Mouse (Mus musculus): Measurements from ENCODE around the gene Cxcl1. TPM values are rescaled to one million over a fixed set of nuclear protein-coding genes. Genes with fewer than 3 reads are reported as not detected.

Gene Cxcl1
- polyA plus RNA-seq, 1 experiment from 2014 or later: 0.94 TPM

DNA sequence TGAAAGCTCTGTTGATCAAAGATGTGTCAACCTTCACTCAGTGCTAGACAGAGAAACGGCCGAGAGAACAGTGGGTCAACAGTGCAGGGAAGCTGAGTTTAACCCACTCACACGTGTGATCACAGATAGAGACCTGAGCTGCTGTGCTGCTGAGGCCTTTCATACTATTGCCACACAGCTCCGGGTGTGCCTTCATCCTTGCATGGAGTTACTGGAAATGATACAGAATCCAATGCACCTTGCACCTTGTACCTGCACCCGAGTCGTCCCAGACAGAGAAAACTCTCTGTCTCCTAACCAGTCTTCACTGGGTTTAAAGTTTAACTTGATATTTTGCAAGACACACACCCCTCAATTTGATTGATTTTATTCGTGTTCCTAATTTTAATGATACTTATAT lies 18.7 kb upstream of the Cxcl1 start:
- no peak overlapping the region for H3K27ac ChIP-seq
- no peak for ATAC-seq (replicated peaks; ENCODE audit: insufficient number of reproducible peaks, insufficient read depth, low FRiP score, low read depth)
- H3K27me3 ChIP-seq: no peaks in the 10 kb centered on the region
- no peak overlapping the region for H3K9ac ChIP-seq
- H3K36me3 ChIP-seq: no peaks in the 10 kb centered on the region
- peaks cover 5% of the 10 kb centered on the region; the same call in 1 of the 2 replicates for H3K4me1 ChIP-seq (replicated peaks)
- no peak overlapping the region for H3K4me2 ChIP-seq
- 65% methylated on average over 7 of the region's 7 CpGs for WGBS
- no peaks in the 10 kb centered on the region for H3K9me3 ChIP-seq (replicated peaks)
- no peak overlapping the region for H3K4me3 ChIP-seq

DNA sequence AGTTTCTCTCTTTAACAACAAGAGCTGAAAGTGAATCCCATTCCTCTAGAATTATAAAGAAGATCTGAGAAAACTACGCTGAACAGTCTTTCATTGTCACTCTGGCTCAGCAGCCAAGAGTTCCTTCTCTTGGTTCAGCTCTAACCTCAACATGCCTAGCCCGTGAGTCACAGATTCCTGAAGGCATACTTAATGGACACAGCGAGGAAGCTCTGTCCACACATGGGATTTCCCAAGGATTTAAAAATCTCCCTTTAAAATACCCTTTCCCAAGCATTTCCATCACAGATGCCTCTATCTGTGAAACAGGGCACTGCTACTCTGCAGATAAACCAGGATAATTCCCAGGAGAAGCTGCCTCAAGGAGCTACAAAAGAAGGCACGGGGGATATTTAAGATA lies 15.0 kb upstream of the Cxcl1 start:
- no peaks in the 10 kb centered on the region for H3K36me3 ChIP-seq
- H3K9ac ChIP-seq: no peak overlapping the region
- ATAC-seq (replicated peaks; ENCODE audit: insufficient number of reproducible peaks, insufficient read depth, low FRiP score, low read depth): peak; percentile 70; the same call in 1 of the 2 replicates
- H3K9me3 ChIP-seq (replicated peaks): no peaks in the 10 kb centered on the region
- H3K4me3 ChIP-seq: no peak overlapping the region
- no peak overlapping the region for H3K4me2 ChIP-seq
- H3K27me3 ChIP-seq: no peaks in the 10 kb centered on the region
- H3K4me1 ChIP-seq (replicated peaks): peaks cover 5% of the 10 kb centered on the region; the same call in 1 of the 2 replicates
- peak overlapping the region; percentile 27; the same call in 1 of the 2 replicates for H3K27ac ChIP-seq
- WGBS: 31% methylated on average over 4 of the region's 4 CpGs

- H3K27me3 ChIP-seq: no peaks in the 10 kb centered on the region
- no peak overlapping the region for H3K9ac ChIP-seq
- ATAC-seq (replicated peaks; ENCODE audit: insufficient number of reproducible peaks, insufficient read depth, low FRiP score, low read depth): no peak
- H3K27ac ChIP-seq: peak overlapping the region; percentile 27; the same call in 1 of the 2 replicates
- peaks cover 5% of the 10 kb centered on the region; the same call in 1 of the 2 replicates for H3K4me1 ChIP-seq (replicated peaks)
- H3K4me2 ChIP-seq: no peak overlapping the region
- no peak overlapping the region for H3K4me3 ChIP-seq
- H3K9me3 ChIP-seq (replicated peaks): no peaks in the 10 kb centered on the region
- H3K36me3 ChIP-seq: no peaks in the 10 kb centered on the region
- 61% methylated on average over 8 of the region's 8 CpGs for WGBS
Measured at GRCm38 (mm10) chr5:90876471-90877172, 14.4 kb upstream of the Cxcl1 start.

GRCm38 (mm10) chr5:90877173-90877512 lies 13.9 kb upstream of the Cxcl1 start:
- no peak for ATAC-seq (replicated peaks; ENCODE audit: insufficient number of reproducible peaks, insufficient read depth, low FRiP score, low read depth)
- no peak overlapping the region for H3K27ac ChIP-seq
- H3K9me3 ChIP-seq (replicated peaks): no peaks in the 10 kb centered on the region
- no peak overlapping the region for H3K4me3 ChIP-seq
- H3K9ac ChIP-seq: no peak overlapping the region
- peaks cover 5% of the 10 kb centered on the region; the same call in 1 of the 2 replicates for H3K4me1 ChIP-seq (replicated peaks)
- no peaks in the 10 kb centered on the region for H3K27me3 ChIP-seq
- no peaks in the 10 kb centered on the region for H3K36me3 ChIP-seq
- H3K4me2 ChIP-seq: no peak overlapping the region

GRCm38 (mm10) chr5:90879307-90880014 lies 11.6 kb upstream of the Cxcl1 start:
- no peak for ATAC-seq (replicated peaks; ENCODE audit: insufficient number of reproducible peaks, insufficient read depth, low FRiP score, low read depth)
- no peaks in the 10 kb centered on the region for H3K9me3 ChIP-seq (replicated peaks)
- no peak overlapping the region for H3K27ac ChIP-seq
- peaks cover 5% of the 10 kb centered on the region; the same call in 1 of the 2 replicates for H3K4me1 ChIP-seq (replicated peaks)
- no peaks in the 10 kb centered on the region for H3K27me3 ChIP-seq
- no peak overlapping the region for H3K4me2 ChIP-seq
- WGBS: 70% methylated on average over 3 of the region's 3 CpGs
- no peak overlapping the region for H3K4me3 ChIP-seq
- H3K36me3 ChIP-seq: no peaks in the 10 kb centered on the region
- no peak overlapping the region for H3K9ac ChIP-seq

DNA sequence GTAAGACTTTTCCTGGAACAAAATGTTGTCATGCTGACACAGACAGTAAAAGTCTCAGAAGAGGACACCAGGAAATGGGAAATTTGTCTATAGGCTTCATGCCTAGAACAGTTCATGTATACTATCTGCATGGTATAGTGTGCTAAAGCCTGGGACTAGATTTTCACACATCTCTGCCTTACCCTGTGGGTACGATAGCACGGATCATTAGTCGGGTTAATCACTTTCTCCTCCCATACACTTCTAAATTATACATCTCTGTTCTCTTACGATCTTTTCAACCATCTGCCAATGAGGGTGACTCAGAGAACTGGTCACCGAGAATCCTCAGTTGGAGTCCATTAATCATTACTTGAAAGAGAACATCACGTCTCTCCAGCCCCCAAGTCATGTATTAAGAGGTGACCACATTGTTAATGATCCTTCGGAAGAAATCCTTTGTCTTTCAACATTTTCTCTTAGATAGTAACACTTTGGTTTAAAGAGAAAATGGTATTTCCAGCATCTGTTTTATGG lies 10.6 kb upstream of the Cxcl1 start:
- no peak for ATAC-seq (replicated peaks; ENCODE audit: insufficient number of reproducible peaks, insufficient read depth, low FRiP score, low read depth)

DNA sequence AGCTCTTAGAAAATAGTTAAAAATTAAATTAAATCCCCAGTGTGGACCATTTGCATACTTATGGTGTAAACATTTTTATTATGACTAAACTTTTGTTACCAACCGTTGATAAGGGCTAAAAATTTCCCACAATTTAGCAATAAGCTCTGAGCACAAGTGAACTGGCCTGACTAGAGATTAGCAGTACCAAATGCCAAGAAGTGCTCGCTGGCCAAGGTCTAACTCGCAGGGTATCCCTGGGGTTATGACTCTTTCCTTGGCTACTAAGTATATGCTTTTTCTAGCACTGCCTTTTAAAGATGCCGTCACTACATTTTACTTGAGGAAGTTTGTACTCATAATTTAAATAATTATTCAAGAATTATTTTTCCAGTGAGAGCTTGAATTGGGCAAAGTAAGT lies 10.0 kb upstream of the Cxcl1 start:
- Histone ChIP-seq H3K4me1 (replicated peaks) (peaks cover 9% of the 10 kb centered on the region), H3K36me3 (no peaks in the 10 kb centered on the region), H3K27me3 (no peaks in the 10 kb centered on the region), H3K4me2 (no peak overlapping the region), H3K27ac (no peak overlapping the region), H3K9me3 (replicated peaks) (no peaks in the 10 kb centered on the region), H3K4me3 (no peak overlapping the region), H3K9ac (no peak overlapping the region)
- ATAC-seq (replicated peaks; ENCODE audit: insufficient number of reproducible peaks, insufficient read depth, low FRiP score, low read depth): no peak
- WGBS: 82% methylated on average over 4 of the region's 4 CpGs

More for the DNA sequence above, 10.6 kb upstream of the Cxcl1 start:
- no peak overlapping the region for H3K27ac ChIP-seq
- WGBS: 89% methylated on average over 7 of the region's 7 CpGs
- no peak overlapping the region for H3K9ac ChIP-seq
- no peaks in the 10 kb centered on the region for H3K9me3 ChIP-seq (replicated peaks)
- peaks cover 9% of the 10 kb centered on the region for H3K4me1 ChIP-seq (replicated peaks)
- H3K4me2 ChIP-seq: no peak overlapping the region
- no peaks in the 10 kb centered on the region for H3K36me3 ChIP-seq
- no peaks in the 10 kb centered on the region for H3K27me3 ChIP-seq
- no peak overlapping the region for H3K4me3 ChIP-seq

GRCm38 (mm10) chr5:90881682-90882081 lies 9.4 kb upstream of the Cxcl1 start:
- Histone ChIP-seq H3K27me3 (no peaks in the 10 kb centered on the region), H3K27ac (no peak overlapping the region), H3K36me3 (no peaks in the 10 kb centered on the region), H3K4me3 (no peak overlapping the region), H3K9ac (no peak overlapping the region), H3K4me1 (replicated peaks) (peaks cover 6% of the 10 kb centered on the region), H3K4me2 (no peak overlapping the region), H3K9me3 (replicated peaks) (no peaks in the 10 kb centered on the region)
- no peak for ATAC-seq (replicated peaks; ENCODE audit: insufficient number of reproducible peaks, insufficient read depth, low FRiP score, low read depth)
- 83% methylated on average over 5 of the region's 5 CpGs for WGBS

DNA sequence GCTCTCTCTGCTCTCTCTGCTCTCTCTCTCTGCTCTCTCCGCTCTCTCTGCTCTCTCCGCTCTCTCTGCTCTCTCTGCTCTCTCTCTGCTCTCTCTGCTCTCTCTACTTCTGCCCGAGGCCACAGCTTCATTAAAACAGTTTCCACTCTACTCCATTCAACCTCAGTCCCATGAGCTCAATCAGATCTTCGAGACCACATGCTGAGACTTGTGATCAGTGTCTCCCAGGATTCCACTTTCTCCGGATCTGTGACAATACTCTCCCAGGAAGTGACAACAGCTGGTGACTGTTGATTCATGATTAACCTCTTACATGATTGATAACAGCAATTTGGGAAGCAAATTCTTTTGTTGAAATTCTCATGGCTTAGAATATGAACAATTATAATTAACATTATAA lies 8.9 kb upstream of the Cxcl1 start:
- Histone ChIP-seq H3K9me3 (replicated peaks) (no peaks in the 10 kb centered on the region), H3K36me3 (no peaks in the 10 kb centered on the region), H3K4me2 (no peak overlapping the region), H3K4me1 (replicated peaks) (peaks cover 4% of the 10 kb centered on the region), H3K27me3 (no peaks in the 10 kb centered on the region), H3K4me3 (no peak overlapping the region), H3K27ac (no peak overlapping the region), H3K9ac (no peak overlapping the region)
- no peak for ATAC-seq (replicated peaks; ENCODE audit: insufficient number of reproducible peaks, insufficient read depth, low FRiP score, low read depth)
- 84% methylated on average over 5 of the region's 5 CpGs for WGBS

GRCm38 (mm10) chr5:90884628-90885242 lies 6.3 kb upstream of the Cxcl1 start:
- no peaks in the 10 kb centered on the region for H3K36me3 ChIP-seq
- H3K4me3 ChIP-seq: no peak overlapping the region
- peaks cover 4% of the 10 kb centered on the region for H3K4me1 ChIP-seq (replicated peaks)
- peak; percentile 66 for ATAC-seq (replicated peaks; ENCODE audit: insufficient number of reproducible peaks, insufficient read depth, low FRiP score, low read depth)
- no peak overlapping the region for H3K4me2 ChIP-seq
- H3K9ac ChIP-seq: no peak overlapping the region
- no peak overlapping the region for H3K27ac ChIP-seq
- H3K27me3 ChIP-seq: no peaks in the 10 kb centered on the region
- WGBS: 19% methylated on average over 2 of the region's 2 CpGs
- H3K9me3 ChIP-seq (replicated peaks): no peaks in the 10 kb centered on the region

DNA sequence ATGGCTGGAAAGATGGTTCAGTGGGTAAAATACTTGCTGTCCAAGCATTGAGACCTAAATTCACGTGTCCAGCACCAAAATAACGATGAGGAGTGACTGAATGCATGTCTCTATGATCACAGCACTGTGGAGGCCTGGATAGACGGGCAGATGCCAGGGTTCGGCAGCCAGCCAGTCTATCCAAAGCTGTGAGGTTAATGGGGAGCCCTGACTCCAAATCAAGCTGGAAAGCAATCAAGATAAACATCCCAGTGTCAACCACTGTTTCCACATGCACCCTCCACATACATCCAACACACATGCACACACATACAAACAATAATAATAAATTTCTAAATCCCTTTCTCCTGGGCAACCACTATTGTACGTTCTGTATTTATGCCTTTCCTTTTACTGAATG lies 2.4 kb upstream of the Cxcl1 start:
- no peak overlapping the region for H3K27ac ChIP-seq
- peaks cover 10% of the 10 kb centered on the region for H3K4me1 ChIP-seq (replicated peaks)
- H3K4me2 ChIP-seq: no peak overlapping the region
- H3K9me3 ChIP-seq (replicated peaks): no peaks in the 10 kb centered on the region
- no peak overlapping the region for H3K4me3 ChIP-seq
- 77% methylated on average over 5 of the region's 5 CpGs for whole genome bisulfite sequencing
- no peaks in the 10 kb centered on the region for H3K36me3 ChIP-seq
- no peak for ATAC-seq (replicated peaks; ENCODE audit: insufficient number of reproducible peaks, insufficient read depth, low FRiP score, low read depth)
- no peaks in the 10 kb centered on the region for H3K27me3 ChIP-seq
- H3K9ac ChIP-seq: no peak overlapping the region

All from heart, embryonic 15.5 days (tissue).